Mouse (Mus musculus): ENCODE results near the gene Gm9913. TPM values are rescaled to one million over a fixed set of nuclear protein-coding genes. Genes with fewer than 3 reads are reported as not detected.

Gm9913 gene
- polyA plus RNA-seq, 1 experiment from 2014 or later: 0.32 TPM

DNA sequence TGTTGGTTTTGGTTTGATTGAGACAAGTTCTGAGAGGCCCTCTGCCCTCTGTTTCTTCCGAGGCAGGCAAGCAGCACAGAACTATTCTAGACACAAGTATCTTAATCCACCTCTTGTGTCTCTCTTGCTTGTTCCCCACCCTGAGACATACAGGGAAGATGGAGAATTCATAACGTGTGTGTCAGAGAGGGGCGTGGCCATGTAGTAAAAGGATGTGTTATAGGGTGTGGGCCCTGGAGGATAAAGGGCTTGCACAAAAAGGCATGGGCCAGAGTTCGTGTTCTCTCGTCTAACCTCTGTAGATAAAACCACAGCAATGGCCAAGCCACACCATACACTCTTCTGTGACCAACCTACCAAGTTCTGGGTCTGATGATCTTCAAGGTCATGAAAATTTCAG, 21.7 kb downstream of the Gm9913 start:
- Histone ChIP-seq H3K36me3 (ENCODE audit: control insufficient read depth, insufficient read depth) (no peaks in the 10 kb centered on the region), H3K9me3 (replicated peaks; ENCODE audit: control insufficient read depth, low read length) (no peaks in the 10 kb centered on the region), H3K9ac (ENCODE audit: low read length) (no peak overlapping the region), H3K27ac (ENCODE audit: low read length) (no peak overlapping the region), H3K4me1 (ENCODE audit: control insufficient read depth, insufficient read depth, low read length) (no peaks in the 10 kb centered on the region), H3K4me2 (ENCODE audit: low read depth, low read length) (no peak overlapping the region), H3K4me3 (ENCODE audit: low read length) (no peak overlapping the region), H3K27me3 (ENCODE audit: control insufficient read depth, insufficient read depth, low read length) (no peaks in the 10 kb centered on the region)
- WGBS: 64% methylated on average over 5 of the region's 5 CpGs
- no peak for ATAC-seq (replicated peaks; ENCODE audit: extremely low read depth, insufficient read depth, low FRiP score)

DNA sequence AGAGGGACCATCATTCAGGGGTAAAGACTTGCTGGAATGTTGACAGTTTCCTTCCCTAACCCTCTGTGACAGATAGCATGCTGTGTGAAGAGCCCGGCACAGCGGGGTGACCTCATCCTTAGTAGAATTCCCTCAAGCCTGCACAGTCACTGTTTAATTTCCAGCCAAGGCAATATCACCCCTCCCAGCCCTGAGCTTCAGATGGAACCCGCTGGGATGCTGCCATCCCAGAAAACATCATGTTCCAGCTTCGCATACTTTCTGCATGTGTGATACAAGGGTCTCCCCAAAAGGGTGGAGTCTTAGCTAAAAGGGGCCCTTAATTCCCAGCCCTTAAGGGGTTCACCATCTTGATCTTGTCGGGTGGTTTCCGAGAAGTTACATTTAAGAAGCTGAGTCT, 25.8 kb downstream of the Gm9913 start:
- ATAC-seq (replicated peaks; ENCODE audit: extremely low read depth, insufficient read depth, low FRiP score): peak; percentile 82
- H3K4me3 ChIP-seq (ENCODE audit: low read length): no peak overlapping the region
- no peak overlapping the region for H3K27ac ChIP-seq (ENCODE audit: low read length)
- no peaks in the 10 kb centered on the region for H3K27me3 ChIP-seq (ENCODE audit: control insufficient read depth, insufficient read depth, low read length)
- 48% methylated on average over 6 of the region's 6 CpGs for WGBS
- no peak overlapping the region for H3K4me2 ChIP-seq (ENCODE audit: low read depth, low read length)
- H3K4me1 ChIP-seq (ENCODE audit: control insufficient read depth, insufficient read depth, low read length): no peaks in the 10 kb centered on the region
- no peaks in the 10 kb centered on the region for H3K9me3 ChIP-seq (replicated peaks; ENCODE audit: control insufficient read depth, low read length)
- no peaks in the 10 kb centered on the region for H3K36me3 ChIP-seq (ENCODE audit: control insufficient read depth, insufficient read depth)
- no peak overlapping the region for H3K9ac ChIP-seq (ENCODE audit: low read length)

DNA sequence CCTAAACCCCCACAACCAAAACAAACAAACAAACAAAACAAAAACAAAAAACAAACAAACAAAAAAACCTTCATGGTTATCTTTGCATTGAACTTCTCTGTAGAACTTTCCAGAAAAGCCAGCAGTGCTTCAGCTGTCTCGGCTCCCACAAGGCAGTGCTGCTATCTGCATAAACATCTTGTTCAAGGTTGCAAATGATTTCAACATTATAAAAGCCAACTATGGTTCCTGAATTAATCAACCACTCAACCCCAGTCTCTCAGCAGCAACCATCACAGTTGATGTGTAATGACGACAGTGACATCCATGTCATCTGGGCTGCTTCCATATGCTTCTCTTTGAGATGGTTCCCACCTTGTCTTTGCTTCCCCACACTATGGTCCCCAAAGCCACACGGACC, 34.8 kb downstream of the Gm9913 start:
- Histone ChIP-seq H3K9ac (ENCODE audit: low read length) (no peak overlapping the region), H3K36me3 (ENCODE audit: control insufficient read depth, insufficient read depth) (no peaks in the 10 kb centered on the region), H3K4me2 (ENCODE audit: low read depth, low read length) (no peak overlapping the region), H3K4me3 (ENCODE audit: low read length) (no peak overlapping the region), H3K27ac (ENCODE audit: low read length) (no peak overlapping the region), H3K9me3 (replicated peaks; ENCODE audit: control insufficient read depth, low read length) (no peaks in the 10 kb centered on the region), H3K27me3 (ENCODE audit: control insufficient read depth, insufficient read depth, low read length) (no peaks in the 10 kb centered on the region), H3K4me1 (ENCODE audit: control insufficient read depth, insufficient read depth, low read length) (no peaks in the 10 kb centered on the region)
- ATAC-seq (replicated peaks; ENCODE audit: extremely low read depth, insufficient read depth, low FRiP score): no peak
- 84% methylated on average over 3 of the region's 3 CpGs for WGBS

DNA sequence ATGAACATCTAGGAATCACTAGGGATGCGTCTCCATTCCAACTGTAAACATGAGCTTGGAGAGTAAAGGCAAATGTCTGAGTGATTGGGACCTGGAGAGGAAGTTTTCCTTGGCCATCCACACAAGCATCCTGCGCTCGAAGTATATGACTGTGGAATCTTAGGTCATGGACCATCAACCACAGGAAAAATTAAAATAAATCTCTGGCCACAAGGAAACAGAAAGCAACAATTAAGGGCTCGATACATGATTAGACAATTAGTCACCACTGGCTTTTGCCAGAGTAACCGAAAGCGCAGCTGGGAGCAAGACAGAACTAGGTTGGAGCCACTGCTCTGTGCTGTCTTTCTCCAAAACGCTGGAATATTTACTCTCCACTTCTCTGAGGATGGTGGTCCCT, 35.7 kb downstream of the Gm9913 start:
- Histone ChIP-seq H3K27me3 (ENCODE audit: control insufficient read depth, insufficient read depth, low read length) (no peaks in the 10 kb centered on the region), H3K4me1 (ENCODE audit: control insufficient read depth, insufficient read depth, low read length) (no peaks in the 10 kb centered on the region), H3K9ac (ENCODE audit: low read length) (no peak overlapping the region), H3K9me3 (replicated peaks; ENCODE audit: control insufficient read depth, low read length) (no peaks in the 10 kb centered on the region), H3K4me2 (ENCODE audit: low read depth, low read length) (no peak overlapping the region), H3K27ac (ENCODE audit: low read length) (no peak overlapping the region), H3K4me3 (ENCODE audit: low read length) (no peak overlapping the region), H3K36me3 (ENCODE audit: control insufficient read depth, insufficient read depth) (no peaks in the 10 kb centered on the region)
- no peak for ATAC-seq (replicated peaks; ENCODE audit: extremely low read depth, insufficient read depth, low FRiP score)
- WGBS: 69% methylated on average over 7 of the region's 7 CpGs

DNA sequence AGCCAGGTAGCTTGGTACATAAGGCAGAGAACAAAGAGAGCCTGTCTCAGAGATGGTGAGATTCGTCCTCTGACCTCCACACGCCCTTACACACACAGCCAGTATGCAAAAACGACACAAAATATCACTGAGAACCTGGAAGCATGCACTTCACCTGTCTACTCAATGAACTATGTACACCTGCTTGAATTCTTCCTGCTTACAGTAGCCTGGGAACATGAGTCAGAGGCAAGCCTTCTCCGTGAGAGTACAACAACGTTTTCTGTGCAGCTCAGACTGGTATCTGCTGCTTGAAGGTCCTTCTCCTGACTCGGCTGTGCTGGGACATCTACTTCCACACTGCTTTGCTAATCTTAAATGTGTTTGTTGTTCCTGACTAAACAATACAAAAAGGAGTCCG, 36.6 kb downstream of the Gm9913 start:
- Histone ChIP-seq H3K4me2 (ENCODE audit: low read depth, low read length) (no peak overlapping the region), H3K36me3 (ENCODE audit: control insufficient read depth, insufficient read depth) (no peaks in the 10 kb centered on the region), H3K4me3 (ENCODE audit: low read length) (no peak overlapping the region), H3K27ac (ENCODE audit: low read length) (no peak overlapping the region), H3K27me3 (ENCODE audit: control insufficient read depth, insufficient read depth, low read length) (no peaks in the 10 kb centered on the region), H3K9me3 (replicated peaks; ENCODE audit: control insufficient read depth, low read length) (no peaks in the 10 kb centered on the region), H3K9ac (ENCODE audit: low read length) (no peak overlapping the region), H3K4me1 (ENCODE audit: control insufficient read depth, insufficient read depth, low read length) (no peaks in the 10 kb centered on the region)
- ATAC-seq (replicated peaks; ENCODE audit: extremely low read depth, insufficient read depth, low FRiP score): no peak
- WGBS: 61% methylated on average over 7 of the region's 7 CpGs

DNA sequence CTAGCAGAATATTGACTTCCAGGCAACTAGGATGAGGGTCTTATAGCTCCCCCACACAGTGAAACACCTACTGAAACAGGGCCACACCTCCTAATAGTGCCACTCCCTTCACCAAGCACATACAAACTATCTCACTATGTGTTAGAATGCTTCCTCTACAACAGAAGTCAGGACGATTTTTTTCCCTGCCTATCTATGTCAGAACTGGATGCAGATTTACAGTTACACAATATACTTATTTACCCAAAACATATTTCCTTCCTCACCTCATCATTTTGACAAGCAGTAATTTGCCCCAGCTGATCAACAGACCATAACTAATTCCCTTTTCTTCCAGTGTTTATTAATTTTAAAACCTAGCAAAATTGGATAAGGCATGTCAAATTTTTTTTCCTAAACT, 38.8 kb downstream of the Gm9913 start:
- no peaks in the 10 kb centered on the region for H3K36me3 ChIP-seq (ENCODE audit: control insufficient read depth, insufficient read depth)
- no peaks in the 10 kb centered on the region for H3K9me3 ChIP-seq (replicated peaks; ENCODE audit: control insufficient read depth, low read length)
- WGBS: 48% methylated on average over 1 of the region's 1 CpGs
- no peak for ATAC-seq (replicated peaks; ENCODE audit: extremely low read depth, insufficient read depth, low FRiP score)
- no peaks in the 10 kb centered on the region for H3K27me3 ChIP-seq (ENCODE audit: control insufficient read depth, insufficient read depth, low read length)
- no peak overlapping the region for H3K27ac ChIP-seq (ENCODE audit: low read length)
- no peaks in the 10 kb centered on the region for H3K4me1 ChIP-seq (ENCODE audit: control insufficient read depth, insufficient read depth, low read length)
- H3K9ac ChIP-seq (ENCODE audit: low read length): no peak overlapping the region
- no peak overlapping the region for H3K4me3 ChIP-seq (ENCODE audit: low read length)
- no peak overlapping the region for H3K4me2 ChIP-seq (ENCODE audit: low read depth, low read length)

DNA sequence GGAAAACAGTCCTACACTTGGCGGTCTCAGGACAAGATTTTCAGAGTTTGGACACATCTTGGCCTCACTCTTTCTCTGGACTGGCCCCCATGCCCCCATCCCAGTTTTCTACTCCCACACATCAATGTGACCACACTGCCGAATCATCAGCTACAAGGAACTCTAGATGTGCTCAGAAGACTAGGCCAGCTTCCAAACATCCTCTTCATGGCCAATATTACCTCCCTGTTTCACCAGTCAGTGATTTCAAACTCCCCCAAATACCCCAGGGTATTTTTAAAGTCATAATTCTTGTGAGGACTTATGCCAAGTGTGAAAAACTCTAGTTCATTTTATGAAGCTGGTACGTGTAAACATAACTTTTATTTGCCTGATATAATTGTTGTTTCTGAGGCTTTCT, 40.1 kb downstream of the Gm9913 start:
- WGBS: 75% methylated on average over 3 of the region's 3 CpGs
- no peak for ATAC-seq (replicated peaks; ENCODE audit: extremely low read depth, insufficient read depth, low FRiP score)

DNA sequence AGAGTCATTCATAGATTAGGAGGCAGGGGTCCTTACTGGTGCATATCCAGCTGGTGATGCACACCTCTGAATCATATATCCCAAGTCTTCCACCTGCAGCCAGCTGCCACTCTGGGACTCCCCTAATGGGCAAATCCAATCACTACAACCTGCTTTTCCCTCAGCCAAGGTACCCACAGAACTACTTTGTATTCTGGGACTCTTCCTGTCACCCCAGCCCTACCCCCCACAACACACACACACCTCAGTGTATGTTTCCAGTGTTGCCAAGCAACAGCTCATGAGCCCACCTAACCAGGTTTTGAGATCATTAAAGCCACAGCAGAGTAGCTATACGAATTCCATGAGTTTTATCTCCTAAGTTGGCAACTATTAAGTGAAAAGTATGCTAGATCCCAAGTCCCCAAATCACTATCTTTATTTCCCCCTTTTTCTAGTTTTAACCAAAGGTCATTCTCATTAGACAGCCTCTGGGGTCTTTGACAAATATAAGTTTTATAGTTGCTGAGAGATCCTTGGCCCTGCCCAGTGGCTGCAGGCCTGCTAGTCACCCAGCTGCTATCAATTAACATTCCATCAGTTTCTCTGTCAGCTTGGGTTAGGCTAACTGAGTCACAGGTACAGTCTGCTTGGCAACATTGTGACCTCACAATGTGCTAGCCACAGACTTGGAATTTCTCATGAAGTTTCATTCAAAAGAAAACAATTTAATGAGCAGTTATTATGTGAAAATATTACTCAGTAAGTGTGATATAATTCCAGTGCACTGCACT, 44.1 kb downstream of the Gm9913 start:
- no peaks in the 10 kb centered on the region for H3K4me1 ChIP-seq (ENCODE audit: control insufficient read depth, insufficient read depth, low read length)
- 56% methylated on average over 1 of the region's 1 CpGs for WGBS

More for the DNA sequence above, 40.1 kb downstream of the Gm9913 start:
- H3K27me3 ChIP-seq (ENCODE audit: control insufficient read depth, insufficient read depth, low read length): no peaks in the 10 kb centered on the region
- no peaks in the 10 kb centered on the region for H3K4me1 ChIP-seq (ENCODE audit: control insufficient read depth, insufficient read depth, low read length)
- H3K36me3 ChIP-seq (ENCODE audit: control insufficient read depth, insufficient read depth): no peaks in the 10 kb centered on the region
- no peak overlapping the region for H3K27ac ChIP-seq (ENCODE audit: low read length)
- H3K4me3 ChIP-seq (ENCODE audit: low read length): no peak overlapping the region
- H3K9ac ChIP-seq (ENCODE audit: low read length): no peak overlapping the region
- no peak overlapping the region for H3K4me2 ChIP-seq (ENCODE audit: low read depth, low read length)
- no peaks in the 10 kb centered on the region for H3K9me3 ChIP-seq (replicated peaks; ENCODE audit: control insufficient read depth, low read length)

DNA sequence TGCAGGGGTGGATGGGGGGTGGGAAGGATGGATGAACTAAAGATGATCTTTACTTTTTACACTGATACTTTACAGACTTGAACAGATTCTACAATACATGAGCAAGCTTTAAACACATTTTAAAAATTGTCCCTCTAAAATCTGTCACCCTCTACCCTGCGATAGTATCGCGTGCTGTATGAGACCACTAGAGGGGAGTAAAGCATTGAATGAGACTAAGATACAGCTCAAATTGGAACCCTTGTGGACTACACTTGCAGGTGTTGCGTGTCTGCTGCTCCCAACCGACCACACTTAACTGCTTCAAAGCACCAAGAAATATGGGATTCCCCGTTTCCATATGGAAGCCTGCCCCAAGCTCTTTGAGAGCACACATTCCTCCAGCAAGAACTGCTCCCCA, 50.9 kb downstream of the Gm9913 start:
- no peaks in the 10 kb centered on the region for H3K9me3 ChIP-seq (replicated peaks; ENCODE audit: control insufficient read depth, low read length)
- H3K4me3 ChIP-seq (ENCODE audit: low read length): no peak overlapping the region
- no peaks in the 10 kb centered on the region for H3K27me3 ChIP-seq (ENCODE audit: control insufficient read depth, insufficient read depth, low read length)
- H3K27ac ChIP-seq (ENCODE audit: low read length): no peak overlapping the region
- H3K9ac ChIP-seq (ENCODE audit: low read length): no peak overlapping the region
- H3K36me3 ChIP-seq (ENCODE audit: control insufficient read depth, insufficient read depth): no peaks in the 10 kb centered on the region
- no peaks in the 10 kb centered on the region for H3K4me1 ChIP-seq (ENCODE audit: control insufficient read depth, insufficient read depth, low read length)
- 70% methylated on average over 6 of the region's 6 CpGs for WGBS
- H3K4me2 ChIP-seq (ENCODE audit: low read depth, low read length): no peak overlapping the region
- ATAC-seq (replicated peaks; ENCODE audit: extremely low read depth, insufficient read depth, low FRiP score): no peak

More for the DNA sequence above, 44.1 kb downstream of the Gm9913 start:
- no peak overlapping the region for H3K27ac ChIP-seq (ENCODE audit: low read length)
- no peak overlapping the region for H3K4me2 ChIP-seq (ENCODE audit: low read depth, low read length)
- H3K27me3 ChIP-seq (ENCODE audit: control insufficient read depth, insufficient read depth, low read length): no peaks in the 10 kb centered on the region
- no peak overlapping the region for H3K4me3 ChIP-seq (ENCODE audit: low read length)
- ATAC-seq (replicated peaks; ENCODE audit: extremely low read depth, insufficient read depth, low FRiP score): no peak
- no peaks in the 10 kb centered on the region for H3K9me3 ChIP-seq (replicated peaks; ENCODE audit: control insufficient read depth, low read length)
- H3K36me3 ChIP-seq (ENCODE audit: control insufficient read depth, insufficient read depth): no peaks in the 10 kb centered on the region
- no peak overlapping the region for H3K9ac ChIP-seq (ENCODE audit: low read length)
